Mouse (Mus musculus) frontal cortex, postnatal 10 days (tissue): Measurements from ENCODE around the gene Slc6a19.

Experiments
- DNase-seq, 2 experiments: peaks; one replicate each; pipeline ENCODE4 v3.0.0; 2022; ENCODE audit warnings: low spot score in 2 of 2, mixed read lengths in 1 of 2

The Slc6a19 gene

DNA sequence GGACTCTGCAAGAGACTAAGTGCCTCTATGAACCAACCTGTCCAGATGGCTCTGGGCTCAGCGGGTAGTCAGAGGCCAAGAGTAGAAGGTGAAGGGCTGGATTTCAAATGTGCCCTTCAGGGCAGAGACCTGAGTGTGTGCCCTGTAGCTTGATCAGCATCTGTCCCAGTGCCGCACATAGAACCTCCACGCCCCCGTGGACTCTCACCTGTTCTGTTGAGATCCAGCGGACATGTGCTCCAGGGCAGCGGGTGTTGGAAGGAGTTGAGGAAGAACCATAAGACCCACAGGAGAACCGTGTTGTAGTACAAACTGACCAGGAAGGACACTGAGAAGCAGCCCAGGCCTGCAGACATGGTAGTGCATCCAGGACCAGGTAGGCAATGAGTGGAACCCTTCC lies 29.5 kb downstream of the Slc6a19 start:
- DNase-seq = no peak

- no peak for DNase-seq
Observed at GRCm38 (mm10) chr13:73660163-73660695, 44.4 kb downstream of the Slc6a19 start.

GRCm38 (mm10) chr13:73658953-73659352 lies 45.7 kb downstream of the Slc6a19 start:
- DNase-seq = no peak

GRCm38 (mm10) chr13:73654976-73655375 lies 49.7 kb downstream of the Slc6a19 start:
- DNase-seq = no peak

DNA sequence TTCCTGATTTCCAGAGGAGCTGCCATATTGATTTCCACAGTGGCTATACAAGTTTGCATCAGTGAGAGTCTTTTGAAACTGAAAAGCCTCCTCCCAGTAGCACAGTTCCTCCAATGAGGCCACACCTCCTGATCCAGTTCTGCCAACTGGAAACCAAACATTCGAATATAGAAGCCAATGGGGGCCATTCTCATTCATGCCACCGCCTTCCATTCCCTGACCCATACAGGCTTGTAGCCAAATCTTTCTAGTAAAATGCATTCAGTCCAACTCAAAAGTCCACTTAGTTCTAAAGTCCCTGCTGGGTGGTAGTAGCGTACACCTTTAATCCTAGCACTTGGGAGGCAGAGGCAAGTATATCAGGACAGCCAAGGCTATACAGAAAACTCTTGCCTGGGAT lies 51.4 kb downstream of the Slc6a19 start:
- DNase-seq = no peak

GRCm38 (mm10) chr13:73646397-73647087 lies 58.1 kb downstream of the Slc6a19 start:
- peak; percentile 27 to 50 for DNase-seq

DNA sequence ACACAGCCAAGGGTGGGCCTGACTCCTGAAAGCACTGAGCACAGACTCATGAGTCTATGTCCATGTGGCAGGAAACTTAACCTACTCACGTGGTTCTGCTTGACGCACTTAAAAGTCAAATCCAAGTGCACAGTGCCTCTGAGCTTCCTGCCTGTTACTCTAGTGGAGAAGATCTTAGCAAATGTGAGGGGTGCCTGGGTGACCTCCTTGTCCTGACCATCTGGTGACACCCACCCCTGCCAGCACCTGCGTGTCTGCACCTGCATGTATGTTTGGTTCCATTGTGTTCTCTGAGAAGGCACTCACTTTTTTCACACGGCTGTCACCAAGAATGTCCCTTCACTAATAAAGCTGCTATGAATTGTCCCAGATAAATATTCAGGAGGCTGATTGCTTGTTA lies 63.4 kb downstream of the Slc6a19 start:
- no peak for DNase-seq

DNA sequence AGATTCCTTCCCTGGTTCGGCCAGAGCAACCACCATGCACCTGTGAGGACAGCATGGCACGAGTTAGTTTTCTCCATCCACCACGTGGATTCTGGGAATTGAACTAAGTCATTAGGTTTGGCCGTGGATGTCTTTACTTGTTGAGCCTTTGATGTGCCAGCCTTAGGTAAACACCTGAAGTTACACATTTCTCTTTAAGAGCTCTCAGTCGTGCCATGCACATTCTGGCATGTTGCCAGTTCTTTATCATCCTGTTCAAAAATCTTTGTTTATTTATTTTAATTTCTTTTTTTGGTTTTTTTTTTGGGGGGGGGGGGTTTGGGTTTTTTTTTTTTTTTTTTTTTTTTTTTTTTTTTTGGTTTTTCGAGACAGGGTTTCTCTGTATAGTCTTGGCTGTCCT lies 66.8 kb downstream of the Slc6a19 start:
- no peak for DNase-seq

DNA sequence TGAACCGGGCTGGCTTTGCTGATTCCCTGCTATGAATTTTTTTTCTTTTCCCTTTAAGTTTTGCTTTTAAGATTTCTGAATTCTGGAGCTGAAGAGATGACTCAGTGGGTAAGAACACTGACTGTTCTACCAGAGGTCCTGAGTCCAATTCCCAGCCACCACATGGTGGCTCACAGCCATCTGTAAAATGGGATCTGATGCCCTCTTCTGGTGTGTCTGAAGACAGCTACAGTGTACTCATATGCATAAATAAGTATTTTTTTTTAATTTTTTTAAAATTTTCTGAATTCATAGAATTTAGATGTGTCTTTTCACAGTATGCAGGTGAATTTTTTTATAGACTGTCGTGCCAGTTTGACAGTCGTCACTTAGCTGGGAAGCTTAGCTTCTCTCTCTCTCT lies 72.8 kb downstream of the Slc6a19 start:
- no peak for DNase-seq
